Mouse (Mus musculus) testis, adult 2 months (tissue): ENCODE measurements around the gene 4930562C15Rik. TPM values are rescaled to one million over a fixed set of nuclear protein-coding genes. Genes with fewer than 3 reads are reported as not detected.

Experiments used
- H3K27ac ChIP-seq: fragments of 200-500 bp; 2 replicates; pipeline ENCODE4 v1.5.1; 2012; ENCODE audit warnings: low read depth, low read length; ENCODE audit not compliant: control insufficient read depth, insufficient read depth
- H3K27me3 ChIP-seq: fragments of 200-500 bp; 2 replicates; pipeline ENCODE4 v1.6.1; 2012; ENCODE audit warnings: mild to moderate bottlenecking, low read length, moderate library complexity; ENCODE audit not compliant: control insufficient read depth, insufficient read depth
- H3K36me3 ChIP-seq: fragments of 200-500 bp; 2 replicates; pipeline ENCODE4 v1.6.1; 2012; ENCODE audit warnings: mild to moderate bottlenecking, low read length; ENCODE audit not compliant: control insufficient read depth, insufficient read depth
- H3K4me1 ChIP-seq: fragments of 200-500 bp; 2 replicates; pipeline ENCODE4 v1.6.1; 2012; ENCODE audit warnings: low read length; ENCODE audit not compliant: control insufficient read depth, insufficient read depth
- H3K4me3 ChIP-seq: fragments of 200-500 bp; 2 replicates; pipeline ENCODE4 v1.5.1; 2012; ENCODE audit warnings: low read depth, mild to moderate bottlenecking, low read length, moderate library complexity, mixed read lengths; ENCODE audit not compliant: control insufficient read depth
- CTCF ChIP-seq: fragments of 200-500 bp; IDR thresholded peaks from 2 replicates; pipeline ENCODE4 v1.5.1; 2012; ENCODE audit warnings: low read depth, mild to moderate bottlenecking, inconsistent platforms, low read length, moderate library complexity; ENCODE audit not compliant: control insufficient read depth, insufficient read depth, insufficient replicate concordance
- POLR2A ChIP-seq: fragments of 200-500 bp; IDR thresholded peaks from 2 replicates; pipeline ENCODE4 v1.6.1; 2012; ENCODE audit warnings: low read depth, mild to moderate bottlenecking, inconsistent platforms, low read length, moderate library complexity; ENCODE audit not compliant: control insufficient read depth
- polyA plus RNA-seq: library from polyadenylated mRNA; depleted of rRNA; stranded (reverse); fragments of >200 nt; gene quantifications from 2 replicates; pipeline ENCODE4 v1.2.3, GENCODE M21; 2012; rRNA removed

Gene 4930562C15Rik
- polyA plus RNA-seq, 1 experiment: 55.3 TPM

GRCm38 (mm10) chr16:4912907-4913782 is 77.9 kb downstream of the 4930562C15Rik start:
- Histone ChIP-seq H3K36me3 (peaks cover 3% of the 10 kb centered on the region), H3K4me1 (peaks cover 3% of the 10 kb centered on the region; the same call in 1 of the 2 replicates), H3K27ac (no peak overlapping the region), H3K27me3 (no peaks in the 10 kb centered on the region), H3K4me3 (no peak overlapping the region)
- TF ChIP-seq CTCF: no peak
- no peak for TF ChIP-seq POLR2A

- Histone ChIP-seq H3K4me3 (no peak overlapping the region), H3K27me3 (no peaks in the 10 kb centered on the region), H3K4me1 (peaks cover 3% of the 10 kb centered on the region; the same call in 1 of the 2 replicates), H3K27ac (no peak overlapping the region), H3K36me3 (peaks cover 3% of the 10 kb centered on the region; the same call in 1 of the 2 replicates)
- TF ChIP-seq CTCF (peak; percentile 66; the same call in 1 of the 2 replicates), POLR2A (no peak)
Measured at GRCm38 (mm10) chr16:4913783-4914735, 78.8 kb downstream of the 4930562C15Rik start.

GRCm38 (mm10) chr16:4915931-4916330 is 80.7 kb downstream of the 4930562C15Rik start:
- H3K4me1 ChIP-seq: peaks cover 3% of the 10 kb centered on the region; the same call in 1 of the 2 replicates
- peaks cover 3% of the 10 kb centered on the region; the same call in 1 of the 2 replicates for H3K36me3 ChIP-seq
- H3K27me3 ChIP-seq: no peaks in the 10 kb centered on the region
- no peak for TF ChIP-seq POLR2A
- TF ChIP-seq CTCF: no peak
- no peak overlapping the region for H3K4me3 ChIP-seq
- no peak overlapping the region for H3K27ac ChIP-seq

- TF ChIP-seq POLR2A: no peak
- no peak for TF ChIP-seq CTCF
- Histone ChIP-seq H3K27ac (no peak overlapping the region), H3K27me3 (no peaks in the 10 kb centered on the region), H3K4me1 (peaks cover 3% of the 10 kb centered on the region; the same call in 1 of the 2 replicates), H3K4me3 (no peak overlapping the region), H3K36me3 (peaks cover 2% of the 10 kb centered on the region; the same call in 1 of the 2 replicates)
Measured at GRCm38 (mm10) chr16:4916608-4917007, 81.4 kb downstream of the 4930562C15Rik start.

Other genes with a start within 250 kb of the 4930562C15Rik start
- 3.7 and 4.2 TPM in 2 replicates for gene Glis2, start 240.7 kb upstream of the 4930562C15Rik start, polyA plus RNA-seq
- 104 and 114 TPM in 2 replicates for gene Pam16, start 210.4 kb upstream of the 4930562C15Rik start, polyA plus RNA-seq
- gene Vasn, start 195.5 kb upstream of the 4930562C15Rik start, polyA plus RNA-seq: 13.5 and 15.9 TPM in 2 replicates
- gene Dnaja3, start 195.4 kb upstream of the 4930562C15Rik start, polyA plus RNA-seq: 26.7 and 28.0 TPM in 2 replicates
- gene Coro7, start 155.6 kb upstream of the 4930562C15Rik start, polyA plus RNA-seq: 17.2 and 17.4 TPM in 2 replicates
- 1.8 and 2.2 TPM in 2 replicates for gene Nmral1, start 116.1 kb upstream of the 4930562C15Rik start, polyA plus RNA-seq
- gene Hmox2, start 109.1 kb upstream of the 4930562C15Rik start, polyA plus RNA-seq: 538 and 552 TPM in 2 replicates
- 55.2 and 57.0 TPM in 2 replicates for gene Cdip1, start 45.1 kb upstream of the 4930562C15Rik start, polyA plus RNA-seq
- 65.2 and 75.6 TPM in 2 replicates for gene Ubald1, start 44.9 kb downstream of the 4930562C15Rik start, polyA plus RNA-seq
- gene Mgrn1, start 50.8 kb downstream of the 4930562C15Rik start, polyA plus RNA-seq: 29.1 and 29.6 TPM in 2 replicates
- gene Nudt16l1, start 103.3 kb downstream of the 4930562C15Rik start, polyA plus RNA-seq: 43.1 and 44.3 TPM in 2 replicates
- 39.3 and 41.5 TPM in 2 replicates for gene Anks3, start 128.8 kb downstream of the 4930562C15Rik start, polyA plus RNA-seq
- gene Sept12, start 162.4 kb downstream of the 4930562C15Rik start, polyA plus RNA-seq: 558 and 561 TPM in 2 replicates
- gene Smim22, start 171.9 kb downstream of the 4930562C15Rik start, polyA plus RNA-seq: 1.7 and 4.3 TPM in 2 replicates
- gene Rogdi, start 178.1 kb downstream of the 4930562C15Rik start, polyA plus RNA-seq: 277 and 305 TPM in 2 replicates
- 44.5 and 45.3 TPM in 2 replicates for gene Glyr1, start 214.4 kb downstream of the 4930562C15Rik start, polyA plus RNA-seq
- gene Ubn1, start 214.6 kb downstream of the 4930562C15Rik start, polyA plus RNA-seq: 26.8 and 28.4 TPM in 2 replicates